Mouse (Mus musculus) central nervous system, embryonic 18 days (tissue): ENCODE data around the gene Skint2. TPM values are rescaled to one million over a fixed set of nuclear protein-coding genes. Genes with fewer than 3 reads are reported as not detected.

Experiments used
- polyA plus RNA-seq: library from polyadenylated mRNA; depleted of rRNA; stranded (reverse); fragments of >200 nt; gene quantifications from 2 replicates; pipeline ENCODE4 v1.2.3, GENCODE M21; 2012; rRNA removed

The Skint2 gene
- not detected in 2 replicates for polyA plus RNA-seq

GRCm38 (mm10) chr4:112556894-112557293 lies at the start of gene Skint2:
Gene Skint2, plus strand, starts transcription at chr4:112557194.

Other genes starting within 250 kb of the Skint2 start
- not detected in 2 replicates for gene Skint9, start 123.2 kb upstream of the Skint2 start, polyA plus RNA-seq
- not detected in 2 replicates for gene Skint10, start 217.7 kb downstream of the Skint2 start, polyA plus RNA-seq